Mouse (Mus musculus) C2C12 (cell line): ENCODE data around the gene Rasal1. TPM values are rescaled to one million over a fixed set of nuclear protein-coding genes. Genes with fewer than 3 reads are reported as not detected.
A peak's percentile ranks its signal among the peaks of the same experiment; 100 is the strongest.

Experiments used
- H3K27me3 ChIP-seq: one replicate; pipeline ENCODE4 v1.6.1; 2011; ENCODE audit not compliant: control insufficient read depth, insufficient read depth, insufficient read length
- H3K36me3 ChIP-seq: one replicate; pipeline ENCODE4 v1.6.1; 2011; ENCODE audit not compliant: control insufficient read depth, insufficient read depth
- H3K4me3 ChIP-seq: one replicate; pipeline ENCODE4 v1.5.1; 2011; ENCODE audit warnings: mild to moderate bottlenecking, control low read depth; ENCODE audit not compliant: poor library complexity, insufficient read depth, severe bottlenecking
- H3K79me2 ChIP-seq: one replicate; pipeline ENCODE4 v1.6.1; 2011; ENCODE audit not compliant: control insufficient read depth, insufficient read depth
- H3K79me3 ChIP-seq: one replicate; pipeline ENCODE4 v1.6.1; 2011; ENCODE audit warnings: low read depth, control low read depth
- H3ac ChIP-seq: one replicate; pipeline ENCODE3; 2011; ENCODE audit warnings: low read depth; ENCODE audit not compliant: control insufficient read depth, insufficient read length
- CEBPB ChIP-seq: IDR thresholded peaks from one replicate; pipeline ENCODE4 v1.6.1; 2011; ENCODE audit warnings: low read depth, mild to moderate bottlenecking, control low read depth, moderate library complexity
- CTCF ChIP-seq: IDR thresholded peaks from one replicate; pipeline ENCODE4 v1.5.1; 2011; ENCODE audit not compliant: control insufficient read depth, insufficient read depth, insufficient read length
- FOSL1 ChIP-seq: IDR thresholded peaks from one replicate; pipeline ENCODE4 v1.8.0; 2011; ENCODE audit warnings: mild to moderate bottlenecking, low read length; ENCODE audit not compliant: poor library complexity, insufficient read depth, severe bottlenecking
- MAX ChIP-seq: IDR thresholded peaks from one replicate; pipeline ENCODE4 v1.6.1; 2011; ENCODE audit warnings: mild to moderate bottlenecking, control low read depth
- MYOD1 ChIP-seq: IDR thresholded peaks from one replicate; pipeline ENCODE4 v1.6.1; 2011; ENCODE audit warnings: low read depth; ENCODE audit not compliant: control insufficient read depth, insufficient read length
- MYOG ChIP-seq: IDR thresholded peaks from one replicate; pipeline ENCODE4 v1.6.1; 2011; ENCODE audit not compliant: control insufficient read depth, insufficient read length; ENCODE audit errors: extremely low read depth
- USF1 ChIP-seq: IDR thresholded peaks from one replicate; pipeline ENCODE4 v1.6.1; 2011; ENCODE audit warnings: low read depth, mild to moderate bottlenecking, control low read depth, moderate library complexity
- polyA plus RNA-seq: library from polyadenylated mRNA; unstranded; fragments of >200 nt; fragmentation: generic; extraction: Trizol; gene quantifications from one replicate; pipeline ENCODE4 v1.2.1, GENCODE M21; 2012; ENCODE audit warnings: missing spikeins

Rasal1 gene
- polyA plus RNA-seq, 1 experiment, result not detected

- no peak for TF ChIP-seq USF1
- no peak for TF ChIP-seq MYOG
- TF ChIP-seq MYOD1, result no peak
- TF ChIP-seq CTCF, result no peak
- no peak for TF ChIP-seq CEBPB
- no peak for TF ChIP-seq FOSL1
- no peak for TF ChIP-seq MAX
These were observed 13.0 kb upstream of the Rasal1 start for GRCm38 (mm10) chr5:120635633-120636032.

GRCm38 (mm10) chr5:120640094-120640493, 8.5 kb upstream of the Rasal1 start:
- H3K79me3 ChIP-seq, result no peaks in the 10 kb centered on the region
- H3K27me3 ChIP-seq, result peaks cover 33% of the 10 kb centered on the region
- H3K36me3 ChIP-seq, result no peaks in the 10 kb centered on the region
- TF ChIP-seq MAX (no peak), MYOD1 (no peak), CTCF (no peak), CEBPB (no peak)
- H3K79me2 ChIP-seq, result no peaks in the 10 kb centered on the region
- H3ac ChIP-seq, result no peak overlapping the region
- no peak overlapping the region for H3K4me3 ChIP-seq

More at GRCm38 (mm10) chr5:120635633-120636032, 13.0 kb upstream of the Rasal1 start:
- Histone ChIP-seq H3K27me3 (peaks cover 37% of the 10 kb centered on the region), H3K79me2 (no peaks in the 10 kb centered on the region), H3K36me3 (no peaks in the 10 kb centered on the region), H3K79me3 (no peaks in the 10 kb centered on the region), H3K4me3 (no peak overlapping the region), H3ac (no peak overlapping the region)

- no peaks in the 10 kb centered on the region for H3K79me2 ChIP-seq
- no peak overlapping the region for H3ac ChIP-seq
- peaks cover 42% of the 10 kb centered on the region for H3K27me3 ChIP-seq
- no peaks in the 10 kb centered on the region for H3K79me3 ChIP-seq
- no peak overlapping the region for H3K4me3 ChIP-seq
- TF ChIP-seq FOSL1 (no peak), MYOD1 (peak; percentile 66)
- H3K36me3 ChIP-seq, result no peaks in the 10 kb centered on the region
These were observed 5.1 kb upstream of the Rasal1 start for GRCm38 (mm10) chr5:120643365-120644085.

- Histone ChIP-seq H3K79me2 (no peaks in the 10 kb centered on the region), H3K36me3 (no peaks in the 10 kb centered on the region), H3ac (no peak overlapping the region), H3K27me3 (peaks cover 43% of the 10 kb centered on the region), H3K79me3 (no peaks in the 10 kb centered on the region), H3K4me3 (no peak overlapping the region)
- TF ChIP-seq MYOG (no peak), MYOD1 (peak; percentile 24)
These were observed 4.4 kb upstream of the Rasal1 start for GRCm38 (mm10) chr5:120644227-120644626.

- Histone ChIP-seq H3K79me2 (no peaks in the 10 kb centered on the region), H3ac (no peak overlapping the region), H3K79me3 (no peaks in the 10 kb centered on the region), H3K27me3 (peaks cover 44% of the 10 kb centered on the region), H3K4me3 (no peak overlapping the region), H3K36me3 (no peaks in the 10 kb centered on the region)
- TF ChIP-seq USF1, result no peak
- TF ChIP-seq MYOD1, result no peak
- no peak for TF ChIP-seq MAX
- TF ChIP-seq CEBPB, result no peak
- TF ChIP-seq MYOG, result no peak
These were observed 2.8 kb upstream of the Rasal1 start for GRCm38 (mm10) chr5:120645851-120646250.

GRCm38 (mm10) chr5:120647361-120647760, 1.3 kb upstream of the Rasal1 start:
- Histone ChIP-seq H3ac (no peak overlapping the region), H3K79me2 (no peaks in the 10 kb centered on the region), H3K27me3 (peaks cover 49% of the 10 kb centered on the region), H3K4me3 (no peak overlapping the region), H3K36me3 (no peaks in the 10 kb centered on the region), H3K79me3 (no peaks in the 10 kb centered on the region)
- no peak for TF ChIP-seq MAX
- TF ChIP-seq FOSL1, result no peak
- no peak for TF ChIP-seq USF1
- TF ChIP-seq MYOG, result no peak
- no peak for TF ChIP-seq CTCF
- TF ChIP-seq MYOD1, result no peak
- no peak for TF ChIP-seq CEBPB
